Mouse (Mus musculus) left cerebral cortex, postnatal 4 days (tissue): ENCODE results near the gene Stpg4. TPM values are rescaled to one million over a fixed set of nuclear protein-coding genes. Genes with fewer than 3 reads are reported as not detected.

Experiments
- DNase-seq: peaks from one replicate; pipeline ENCODE4 v3.0.0-alpha.2; 2022
- intact Hi-C: fragments of 180-260 bp; cut with DNase I; formaldehyde crosslinking; loops from one replicate; pipeline ENCODE4 v1.15.1; 2025
- total RNA-seq, 2 experiments: library from RNA; stranded (reverse); gene quantifications; 2 replicates each; pipeline ENCODE4 v1.2.3; 2021

Gene Stpg4
- total RNA-seq, 2 experiments from 2014 or later, result not detected

DNA sequence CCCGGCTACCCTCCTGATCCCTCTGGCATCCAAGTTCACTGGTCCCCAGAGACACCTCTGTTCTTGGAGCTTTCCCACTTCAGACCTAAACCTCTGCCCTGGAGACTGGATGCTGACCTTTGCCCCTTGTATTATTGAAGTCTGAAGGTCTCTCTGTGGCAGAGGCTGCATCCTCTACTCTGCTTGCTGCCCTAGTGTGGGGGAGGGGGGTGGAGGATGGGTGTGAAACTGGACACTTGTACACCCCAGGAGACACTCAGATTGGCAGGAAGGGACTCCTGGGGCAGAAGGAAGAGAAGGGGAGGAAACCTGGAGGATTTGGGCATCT lies 74.7 kb downstream of the Stpg4 start:
- no peak for DNase-seq
- intact Hi-C loops, result loop anchor here (5.0 kb wide), 1 partner anchor 281 kb away; no protein-coding TSS in a partner anchor

DNA sequence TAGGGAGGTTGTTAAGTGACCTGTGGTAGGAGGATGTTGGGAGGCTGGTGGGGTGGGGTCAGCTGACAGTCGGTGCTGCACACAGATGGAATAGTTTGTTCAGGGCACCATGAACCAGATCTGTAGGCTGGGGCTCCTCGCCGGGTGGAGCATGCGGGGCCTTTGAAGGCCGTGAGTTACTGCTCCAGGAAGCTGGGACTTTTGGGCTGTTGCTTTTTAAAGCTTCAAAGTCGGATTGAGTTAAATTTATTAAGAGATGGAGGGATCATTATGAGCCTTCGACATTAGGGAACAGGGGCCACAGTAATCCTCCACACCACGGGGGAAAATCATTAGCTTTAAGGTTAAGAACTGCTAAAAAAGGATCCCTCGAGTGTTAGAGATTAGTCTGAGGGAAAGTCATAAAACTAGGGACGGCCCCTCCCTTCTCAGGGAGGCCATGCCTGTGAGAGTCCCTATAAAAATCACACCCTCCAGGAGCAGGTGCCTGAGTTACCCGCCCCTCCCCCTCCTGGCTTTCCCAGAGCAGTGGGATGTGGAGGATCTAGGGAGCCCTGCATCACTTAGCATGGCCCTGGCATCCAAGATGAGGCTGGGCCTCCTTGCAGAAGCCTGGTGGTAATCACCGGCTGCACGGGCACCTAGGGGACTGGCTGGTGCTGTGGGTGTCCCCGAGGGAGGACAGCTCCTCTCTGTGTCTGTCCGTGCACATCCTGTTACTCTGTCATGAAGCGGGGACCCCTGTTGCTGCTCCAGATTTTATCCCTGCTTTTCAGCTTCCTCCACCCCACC lies 75.2 kb downstream of the Stpg4 start:
- intact Hi-C loops, result loop anchor here (5.0 kb wide), 1 partner anchor 280 kb away; no protein-coding TSS in a partner anchor
- DNase-seq, result no peak

DNA sequence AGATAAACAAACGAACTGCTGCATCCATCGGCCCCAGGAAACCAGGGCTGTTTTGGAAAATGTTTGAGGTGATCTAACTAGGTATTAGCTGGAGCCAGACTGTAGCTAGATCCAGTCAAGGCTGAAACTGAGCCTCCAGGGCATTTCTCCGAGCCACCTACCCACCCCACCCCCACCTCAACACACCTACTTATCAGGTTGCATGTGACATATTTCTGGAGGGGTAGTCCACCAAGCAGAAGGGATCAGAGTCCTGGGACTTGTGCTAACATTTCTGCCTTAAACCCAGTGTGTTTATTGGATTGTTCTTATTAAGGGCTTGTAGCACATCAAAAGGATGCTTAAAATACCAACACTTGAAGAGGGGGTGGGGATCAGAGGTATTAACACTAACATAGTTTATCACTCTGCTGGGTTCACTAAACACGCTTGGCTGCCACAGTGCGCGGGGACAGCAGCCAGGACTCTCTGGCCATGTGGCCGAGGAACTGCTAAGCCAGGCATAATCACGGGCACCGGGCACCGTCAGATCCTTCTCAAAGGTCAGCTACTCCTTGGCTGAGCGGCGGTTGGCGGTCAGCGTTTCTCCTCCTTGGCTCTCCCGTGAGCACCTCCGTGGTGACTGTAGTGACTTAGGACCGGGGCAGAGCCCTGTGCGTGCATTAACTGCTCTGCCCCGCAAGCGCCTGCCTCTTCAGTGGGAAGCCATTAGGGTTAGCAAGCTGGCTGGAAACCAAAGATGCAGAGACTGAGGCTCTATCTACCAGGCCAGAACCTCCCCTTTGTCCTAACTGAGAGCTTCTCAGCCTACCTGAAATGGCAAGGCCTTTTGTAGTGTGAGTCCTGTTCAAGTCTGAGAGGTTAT lies 76.1 kb downstream of the Stpg4 start:
- intact Hi-C loops, result loop anchor here (5.0 kb wide), 1 partner anchor 279 kb away; no protein-coding TSS in a partner anchor
- peak; percentile 35 for DNase-seq

DNA sequence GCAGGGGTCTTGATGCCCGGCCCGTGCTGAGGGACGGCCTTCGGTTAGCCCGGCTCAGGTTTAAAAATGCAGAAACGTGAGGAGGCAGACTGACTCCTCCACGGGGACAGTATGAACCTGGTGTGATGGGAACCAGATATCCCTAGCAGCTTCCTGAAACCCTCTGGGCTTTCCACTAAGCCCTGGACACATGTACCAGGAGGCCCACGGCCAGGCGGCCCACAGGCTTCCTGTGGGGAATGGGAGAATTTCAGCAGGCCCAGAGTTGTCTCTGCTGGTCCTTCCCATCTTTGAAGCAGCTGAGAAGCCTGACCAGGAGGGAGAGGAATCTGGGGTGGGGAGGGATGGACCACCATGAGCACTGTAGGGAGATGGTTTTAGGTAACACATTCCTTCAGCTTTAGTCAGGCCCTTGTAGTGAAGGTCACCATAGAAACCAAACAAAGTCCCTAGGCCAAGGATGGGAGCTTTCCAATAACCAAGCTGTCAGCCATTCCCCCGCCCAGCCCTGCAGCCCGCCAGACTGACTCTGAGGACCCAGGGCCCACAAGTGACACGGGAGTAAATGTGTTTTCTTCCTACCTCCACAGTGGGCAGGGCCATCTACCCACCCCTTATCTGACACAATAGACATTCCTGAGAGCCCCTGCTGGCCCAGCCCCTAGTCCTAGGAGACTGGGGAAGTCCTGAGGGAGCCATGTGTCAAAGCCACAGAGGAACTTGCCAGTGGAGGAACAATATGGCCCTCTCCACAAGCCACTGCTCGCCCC lies 76.9 kb downstream of the Stpg4 start:
- DNase-seq, result no peak
- intact Hi-C loops, result loop anchor here (5.0 kb wide), 1 partner anchor 278 kb away; no protein-coding TSS in a partner anchor

DNA sequence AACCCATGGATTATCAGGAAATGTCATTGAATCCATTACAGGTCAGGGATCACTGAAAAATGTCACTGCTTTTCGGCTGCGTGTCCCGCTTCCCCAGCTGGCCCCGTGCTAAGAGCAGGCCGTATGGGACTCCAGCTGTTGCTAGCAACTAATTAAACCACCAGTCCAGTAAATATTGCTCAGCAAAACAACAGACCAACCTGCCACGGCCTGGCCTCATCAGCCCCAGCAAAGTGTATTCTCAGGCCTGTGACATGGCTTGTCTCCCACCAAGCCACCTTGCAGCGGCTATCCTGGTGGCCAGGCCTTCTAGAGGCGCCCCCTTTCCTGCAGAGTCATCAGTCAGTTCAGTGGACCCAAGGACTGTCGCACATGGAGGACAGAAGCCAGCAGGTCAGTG lies 78.0 kb downstream of the Stpg4 start:
- intact Hi-C loops, result no loop called here
- no peak for DNase-seq

DNA sequence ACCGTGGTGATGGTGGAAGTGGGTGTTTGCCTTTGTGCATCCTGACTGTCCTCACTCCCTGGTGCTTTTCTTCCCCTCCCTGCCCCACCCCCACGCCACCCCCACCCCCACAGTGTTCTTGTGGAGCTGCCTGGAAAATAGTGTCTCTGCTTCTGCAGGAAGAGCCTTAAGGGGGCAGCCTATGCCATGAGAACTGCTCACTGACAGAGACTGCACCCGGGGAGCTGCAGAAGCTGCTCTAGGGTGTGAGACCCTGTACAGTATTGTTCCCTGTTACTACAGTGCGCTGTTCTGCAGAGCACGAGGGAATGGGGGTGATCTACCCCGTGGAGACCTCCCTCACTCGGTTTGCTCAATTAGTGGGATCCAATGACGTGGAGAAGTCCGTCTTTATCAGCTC lies 78.5 kb downstream of the Stpg4 start:
- DNase-seq, result no peak
- intact Hi-C loops, result no loop called here

DNA sequence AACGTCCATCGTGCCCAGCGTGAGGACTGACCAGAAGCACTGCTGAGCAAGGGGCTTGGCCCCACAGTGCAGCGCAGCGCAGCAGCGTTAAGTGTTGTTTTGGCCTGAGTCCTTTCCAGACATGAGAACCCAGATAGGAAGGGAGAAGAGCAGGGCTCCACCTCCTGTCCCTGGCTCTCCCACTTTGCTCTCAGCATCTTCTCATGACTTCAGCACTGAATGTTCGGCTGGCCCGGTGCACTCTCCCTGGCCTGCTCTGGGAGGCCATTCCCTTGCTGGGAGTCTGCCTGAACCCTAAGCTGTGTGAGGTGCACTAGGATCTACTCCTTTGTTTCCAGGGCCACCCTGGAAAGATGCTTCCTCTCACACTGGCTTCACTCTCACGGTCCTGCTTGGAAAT lies 79.2 kb downstream of the Stpg4 start:
- intact Hi-C loops, result no loop called here

DNA sequence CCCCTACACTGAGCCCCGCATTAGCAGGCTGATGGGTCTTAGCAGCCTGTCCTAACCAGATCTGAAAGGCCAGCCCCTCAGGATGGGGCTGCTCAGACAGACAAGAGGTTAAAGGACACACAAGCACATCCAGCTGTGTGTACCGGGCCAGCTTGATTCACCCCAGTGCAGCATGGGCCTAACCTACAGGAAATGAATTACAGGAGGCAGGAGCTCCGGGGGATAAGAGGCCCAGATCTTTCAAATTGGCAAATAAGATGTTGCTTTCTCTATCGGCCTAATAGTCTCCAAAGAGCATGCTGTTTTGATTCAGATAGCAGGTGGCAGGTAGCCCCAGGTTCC lies 82.3 kb downstream of the Stpg4 start:
- intact Hi-C loops, result no loop called here
- no peak for DNase-seq

More for the DNA sequence above, 79.2 kb downstream of the Stpg4 start:
- DNase-seq, result no peak

DNA sequence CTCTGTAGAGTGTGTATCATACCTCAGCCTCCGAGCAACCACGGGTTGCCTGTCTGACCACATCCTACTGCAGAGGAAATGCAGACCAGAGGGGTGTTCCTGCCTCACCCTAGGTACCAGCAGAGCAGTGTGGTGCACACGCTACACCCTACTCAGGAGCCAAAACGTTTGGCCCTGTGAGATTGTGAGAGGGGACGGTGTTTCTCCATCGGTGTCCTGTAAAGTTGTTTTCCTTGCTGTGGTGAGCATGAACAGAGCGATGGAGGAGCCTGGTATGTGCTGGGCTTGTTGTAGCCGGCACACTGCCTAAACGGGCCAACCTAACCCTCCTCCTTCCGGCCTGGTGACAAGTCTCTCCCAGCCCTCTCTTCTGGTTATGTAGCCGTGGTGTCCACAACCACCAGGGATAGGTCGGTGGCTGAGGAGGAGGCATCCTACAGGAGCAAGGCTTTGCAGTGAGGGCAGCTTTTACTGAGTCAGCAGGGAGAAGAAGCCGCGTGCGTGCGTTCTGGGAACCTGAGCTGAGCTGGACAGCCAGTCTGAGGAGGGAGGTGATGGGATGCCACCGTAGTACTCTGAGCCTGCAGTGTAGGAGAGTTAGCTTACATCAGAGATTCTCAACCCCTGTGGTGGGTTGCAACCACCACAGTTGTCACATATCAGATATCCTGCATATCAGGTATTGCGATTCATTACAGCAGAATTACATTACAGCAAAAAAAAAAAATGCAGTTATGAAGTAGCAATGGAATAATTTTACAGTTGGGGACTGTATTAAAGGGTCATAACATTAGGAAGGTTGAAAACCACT lies 82.9 kb downstream of the Stpg4 start:
- intact Hi-C loops, result no loop called here
- DNase-seq, result no peak

DNA sequence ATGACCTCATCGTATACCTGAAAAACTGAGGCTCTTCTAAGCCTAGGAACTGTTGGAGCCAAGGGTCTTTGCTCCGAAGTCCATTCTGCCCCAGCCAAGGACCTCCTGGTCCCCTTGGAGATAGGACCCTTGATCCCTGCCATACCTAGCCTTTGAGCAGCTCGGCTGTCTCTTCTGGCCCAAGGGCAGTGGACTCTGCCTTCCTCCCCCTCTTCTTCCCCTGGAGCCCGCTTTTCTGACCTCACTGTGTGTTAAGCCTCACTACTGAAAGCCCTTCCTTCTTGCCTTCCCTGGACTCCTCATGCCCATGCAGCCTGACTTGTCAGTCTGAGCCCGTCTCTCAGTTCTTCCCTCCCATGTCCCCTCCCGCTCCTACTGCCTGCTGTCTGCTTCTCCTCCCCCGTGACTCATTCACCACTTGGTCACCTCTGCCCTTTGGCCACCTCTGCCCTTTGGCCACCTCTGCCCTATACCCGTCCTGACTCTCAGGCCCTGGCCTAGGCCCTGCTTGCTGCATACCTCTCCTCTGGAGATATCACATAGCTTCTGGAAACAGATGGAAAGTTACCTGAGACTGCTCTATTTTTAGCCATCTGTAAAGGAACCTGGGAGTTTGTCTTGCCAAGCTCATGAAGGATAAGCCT lies 84.4 kb downstream of the Stpg4 start:
- intact Hi-C loops, result no loop called here
- DNase-seq, result no peak

Other genes with a start within 250 kb of the Stpg4 start
- gene Mcfd2, start 161.8 kb downstream of the Stpg4 start, total RNA-seq, result 10 to 100 TPM; 22.3 to 23.2 TPM
- 1 to 10 TPM; 7.7 to 8.7 TPM for gene Ttc7, start 144.9 kb downstream of the Stpg4 start, total RNA-seq
- 1,000 to 10,000 TPM; 1,837 to 1,937 TPM for gene Calm2, start 19.2 kb upstream of the Stpg4 start, total RNA-seq
- under 1 TPM; 0.40 to 0.54 TPM for gene Epcam, start 208.2 kb upstream of the Stpg4 start, total RNA-seq
- gene Msh2, start 244.6 kb upstream of the Stpg4 start, total RNA-seq, result 10 to 100 TPM; 29.0 to 34.9 TPM